In genomic region chr11:95076041-95076535, GRCm38 (mm10) we compare ENCODE assay signal across 8 mouse cellular contexts. TPM values are rescaled to one million over a fixed set of nuclear protein-coding genes. Genes with fewer than 3 reads are reported as not detected.
A peak's percentile ranks its signal among the peaks of the same experiment; 100 is the strongest.
DNase-seq lines count a peak whose midpoint lies in the region; ATAC-seq and TF ChIP-seq lines count a peak whose summit lies in the region.

No protein-coding gene starts in this region.

- peak overlapping the region; percentile 78 for H3K9ac ChIP-seq in heart, adult 2 months (ENCODE audit: low read depth, low read length)
- peak overlapping the region; percentile 62 for H3K9ac ChIP-seq in kidney, embryonic 14.5 days (ENCODE audit: low read depth, low read length)
- H3K9ac ChIP-seq in liver, embryonic 12.5 days = no peak overlapping the region

- peak overlapping the region; percentile 86 for H3K4me2 ChIP-seq in kidney, embryonic 14.5 days (replicated peaks; ENCODE audit: low read depth, low read length)
- peak overlapping the region; percentile 66 for H3K4me2 ChIP-seq in liver, embryonic 12.5 days

- no peak for TF ChIP-seq POLR2A in heart, adult 2 months (IDR thresholded peaks at IDR 0.05; ENCODE audit: insufficient read depth, low read depth, low read length)
- no peak for TF ChIP-seq POLR2A in thymus, adult 2 months (IDR thresholded peaks at IDR 0.05; ENCODE audit: control insufficient read depth, extremely low read depth, insufficient read depth, low read length, poor library complexity)

- intact Hi-C loops in heart, adult 2 months (cut with DNase I) = loop anchor here (1.0 kb wide), 2 partner anchors 28 to 29 kb away; no protein-coding TSS in a partner anchor

- peak overlapping the region; percentile 77 for H3K27ac ChIP-seq in heart, adult 2 months
- H3K27ac ChIP-seq in kidney, embryonic 14.5 days (ENCODE audit: low read depth, low read length) = peak overlapping the region; percentile 69
- H3K27ac ChIP-seq in liver, embryonic 12.5 days = no peak overlapping the region
- no peak overlapping the region for H3K27ac ChIP-seq in thymus, adult 2 months (ENCODE audit: control insufficient read depth, insufficient read depth, low read length)

- no peaks in the 10 kb centered on the region for H3K27me3 ChIP-seq in heart, adult 2 months (ENCODE audit: control insufficient read depth, insufficient read depth, low read length)
- no peaks in the 10 kb centered on the region for H3K27me3 ChIP-seq in kidney, embryonic 14.5 days (ENCODE audit: control insufficient read depth, insufficient read depth, low read length)
- H3K27me3 ChIP-seq in liver, embryonic 12.5 days (replicated peaks) = peaks cover 93% of the 10 kb centered on the region
- peaks cover 15% of the 10 kb centered on the region; the same call in 1 of the 2 replicates for H3K27me3 ChIP-seq in thymus, adult 2 months (ENCODE audit: control insufficient read depth, insufficient read depth, low read length)

- no peaks in the 10 kb centered on the region for H3K79me2 ChIP-seq in heart, adult 2 months (replicated peaks; ENCODE audit: control insufficient read depth, insufficient read depth, low read length)

- WGBS in heart, adult 2 months = under 1% methylated on average over 41 of the region's 42 CpGs
- WGBS in kidney, embryonic 14.5 days = under 1% methylated on average over 37 of the region's 42 CpGs
- WGBS in liver, embryonic 12.5 days (ENCODE audit: insufficient replicate concordance) = 2% methylated on average over 42 of the region's 42 CpGs
- 1% methylated on average over 42 of the region's 42 CpGs for WGBS in thymus, adult 2 months

- no peaks in the 10 kb centered on the region for H3K9me3 ChIP-seq in kidney, embryonic 14.5 days (ENCODE audit: control insufficient read depth, low read length)
- no peaks in the 10 kb centered on the region for H3K9me3 ChIP-seq in liver, embryonic 12.5 days (replicated peaks)

- H3K36me3 ChIP-seq in heart, adult 2 months (ENCODE audit: control insufficient read depth, insufficient read depth, low read length) = no peaks in the 10 kb centered on the region
- H3K36me3 ChIP-seq in kidney, embryonic 14.5 days (ENCODE audit: control insufficient read depth, insufficient read depth, low read length) = no peaks in the 10 kb centered on the region
- no peaks in the 10 kb centered on the region for H3K36me3 ChIP-seq in liver, embryonic 12.5 days
- no peaks in the 10 kb centered on the region for H3K36me3 ChIP-seq in thymus, adult 2 months (ENCODE audit: control insufficient read depth, insufficient read depth, low read length)

- peaks cover 12% of the 10 kb centered on the region for H3K4me1 ChIP-seq in heart, adult 2 months (ENCODE audit: control insufficient read depth, insufficient read depth, low read length)
- H3K4me1 ChIP-seq in kidney, embryonic 14.5 days (ENCODE audit: control insufficient read depth, insufficient read depth, low read length) = peaks cover 68% of the 10 kb centered on the region
- peaks cover 27% of the 10 kb centered on the region; the same call in 1 of the 2 replicates for H3K4me1 ChIP-seq in liver, embryonic 12.5 days
- H3K4me1 ChIP-seq in thymus, adult 2 months (replicated peaks; ENCODE audit: control insufficient read depth, insufficient read depth, low read length) = peaks cover 12% of the 10 kb centered on the region

- no peak for TF ChIP-seq EP300 in heart, adult 2 months (IDR thresholded peaks at IDR 0.05; ENCODE audit: insufficient read depth, low read depth, low read length)

- peak; percentile 71 for TF ChIP-seq CTCF in heart, adult 2 months (IDR thresholded peaks at IDR 0.05)
- peak; percentile 49; the same call in 1 of the 2 replicates for TF ChIP-seq CTCF in thymus, adult 2 months (IDR thresholded peaks at IDR 0.05; ENCODE audit: borderline replicate concordance, control insufficient read depth, extremely low read depth, insufficient read depth, low read length, poor library complexity)

- 0 out of 2 replicates have a peak, but pooled peaks have one; percentile 19 for ATAC-seq in common myeloid progenitor, adult 5-6 weeks (replicated peaks; ENCODE audit: low read depth, poor library complexity, severe bottlenecking)
- peak; percentile 56 for ATAC-seq in kidney, embryonic 14.5 days (ENCODE audit: low FRiP score, low TSS enrichment)
- peak; percentile 36; the same call in 1 of the 2 replicates for ATAC-seq in liver, embryonic 12.5 days

- H3K4me3 ChIP-seq in heart, adult 2 months = peak overlapping the region; percentile 60
- H3K4me3 ChIP-seq in kidney, embryonic 14.5 days (ENCODE audit: low read length) = peak overlapping the region; percentile 67
- H3K4me3 ChIP-seq in liver, embryonic 12.5 days = peak overlapping the region; percentile 51
- H3K4me3 ChIP-seq in thymus, adult 2 months (ENCODE audit: control insufficient read depth, insufficient read depth, low read length) = peak overlapping the region; percentile 43

- DNase-seq in urinary bladder, postnatal 14 days (ENCODE audit: low spot score) = peak; percentile 67
- no peak for DNase-seq in urinary bladder, postnatal 25 days (ENCODE audit: low spot score)
- DNase-seq in heart, adult 2 months = peak; percentile 74 to 76
- DNase-seq in natural killer cell, adult 2 months (ENCODE audit: low spot score in 2 of 2) = peak; percentile 41 to 51
- peak; percentile 71 for DNase-seq in thymus, adult 2 months

RNA-seq across cellular contexts. Expression of gene Itga3, which starts 0.5 kb away (rescaled TPM):
- total RNA-seq in common myeloid progenitor, adult 5-6 weeks (2017) = 0.05 TPM in 1 of 2 replicates, not detected in the other
- 10 to 100 TPM; 10.4 to 10.6 TPM for total RNA-seq in heart, adult 2 months (2021)
- 11.4 and 13.8 TPM in 2 replicates for polyA plus RNA-seq in heart, adult 2 months (2012; rRNA removed)
- polyA plus RNA-seq in kidney, embryonic 14.5 days (2014; fragmentation: Nextera tagmentation; extraction: Ambion mirVana) = 13.9 and 20.9 TPM in 2 replicates
- polyA plus RNA-seq in liver, embryonic 12.5 days (2016; fragmentation: Nextera tagmentation; extraction: Ambion mirVana) = 2.8 and 3.6 TPM in 2 replicates
- 17.0 and 17.1 TPM in 2 replicates for polyA plus RNA-seq in thymus, adult 2 months (2012; rRNA removed)

RNA-seq across cellular contexts. Expression of gene Pdk2, which starts 34.9 kb away (rescaled TPM):
- 1.7 and 3.7 TPM in 2 replicates for total RNA-seq in common myeloid progenitor, adult 5-6 weeks (2017)
- 100 to 1,000 TPM; 393 to 479 TPM for total RNA-seq in heart, adult 2 months (2021)
- 518 and 592 TPM in 2 replicates for polyA plus RNA-seq in heart, adult 2 months (2012; rRNA removed)
- polyA plus RNA-seq in kidney, embryonic 14.5 days (2014; fragmentation: Nextera tagmentation; extraction: Ambion mirVana) = 30.0 and 46.5 TPM in 2 replicates
- 10.0 and 11.0 TPM in 2 replicates for polyA plus RNA-seq in liver, embryonic 12.5 days (2016; fragmentation: Nextera tagmentation; extraction: Ambion mirVana)
- 47.7 and 55.0 TPM in 2 replicates for polyA plus RNA-seq in thymus, adult 2 months (2012; rRNA removed)

RNA-seq across cellular contexts. Expression of gene Dlx3, which starts 43.8 kb away (rescaled TPM):
- total RNA-seq in common myeloid progenitor, adult 5-6 weeks (2017) = not detected in 2 replicates
- not detected for total RNA-seq in heart, adult 2 months (2021)
- polyA plus RNA-seq in heart, adult 2 months (2012; rRNA removed) = not detected in 2 replicates
- polyA plus RNA-seq in kidney, embryonic 14.5 days (2014; fragmentation: Nextera tagmentation; extraction: Ambion mirVana) = 0.71 and 1.2 TPM in 2 replicates
- polyA plus RNA-seq in liver, embryonic 12.5 days (2016; fragmentation: Nextera tagmentation; extraction: Ambion mirVana) = 0.05 and 0.08 TPM in 2 replicates
- polyA plus RNA-seq in thymus, adult 2 months (2012; rRNA removed) = 0.91 and 1.0 TPM in 2 replicates

Comparison
In these comparisons a context has a peak if more than half of its experiments do, and no peak if none do; other contexts are left out.
1. H3K27ac ChIP-seq: peak in heart, adult 2 months (single experiment) and kidney, embryonic 14.5 days (single experiment); none in liver, embryonic 12.5 days (single experiment) and thymus, adult 2 months (single experiment).
2. Peak in every context shown above with its lines, with median percentiles within 50 percentile points of each other: ATAC-seq and H3K4me3 ChIP-seq.